Mouse (Mus musculus): Measurements from ENCODE around the gene Map3k6.
A peak's percentile ranks its signal among the peaks of the same experiment; 100 is the strongest.

Map3k6 gene

GRCm38 (mm10) chr4:133217641-133218040 is 23.0 kb upstream of the Map3k6 start:
- DNase-seq = peak; percentile 56

DNA sequence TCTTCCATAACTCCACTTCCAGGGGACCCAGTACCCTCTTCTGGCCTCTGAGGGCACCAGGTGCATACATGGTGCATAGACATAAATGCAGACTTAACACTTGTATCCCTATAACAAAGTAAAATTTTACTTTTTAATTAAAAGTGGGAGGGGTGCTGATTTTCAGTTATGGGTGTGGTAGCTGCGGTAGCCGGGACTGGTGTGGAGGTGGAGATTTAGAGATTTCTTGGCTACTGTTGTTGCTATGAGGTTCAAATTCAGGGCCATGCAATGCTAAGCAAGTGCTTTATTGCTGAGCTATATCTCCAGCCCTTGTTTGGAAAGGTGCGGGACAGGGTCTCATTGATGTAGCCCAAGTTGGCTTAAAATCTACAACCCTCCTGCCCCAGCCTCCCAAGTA is 21.9 kb upstream of the Map3k6 start:
- DNase-seq = no peak

- DNase-seq = no peak
These were observed 20.0 kb upstream of the Map3k6 start for GRCm38 (mm10) chr4:133220656-133221055.

DNA sequence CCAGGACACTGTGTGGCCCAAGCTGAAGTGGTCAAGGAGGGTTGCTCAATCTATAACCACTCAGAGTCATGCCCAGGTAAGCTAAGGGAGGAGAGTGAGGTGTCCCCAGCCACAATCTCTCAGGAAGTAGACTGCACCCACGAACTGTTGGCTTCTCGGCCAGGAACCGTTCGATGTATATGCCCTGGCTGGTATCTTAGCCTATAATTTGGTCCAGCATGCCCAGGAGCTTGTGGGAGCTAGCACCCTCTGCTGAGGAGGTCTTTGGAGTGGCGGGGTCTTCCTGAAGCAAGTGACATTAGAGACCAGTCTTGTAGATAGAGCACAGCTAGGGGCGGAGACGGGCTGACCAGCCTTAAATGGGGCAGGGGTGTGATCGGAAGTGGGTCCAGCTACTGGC is 18.9 kb upstream of the Map3k6 start:
- DNase-seq = no peak

DNA sequence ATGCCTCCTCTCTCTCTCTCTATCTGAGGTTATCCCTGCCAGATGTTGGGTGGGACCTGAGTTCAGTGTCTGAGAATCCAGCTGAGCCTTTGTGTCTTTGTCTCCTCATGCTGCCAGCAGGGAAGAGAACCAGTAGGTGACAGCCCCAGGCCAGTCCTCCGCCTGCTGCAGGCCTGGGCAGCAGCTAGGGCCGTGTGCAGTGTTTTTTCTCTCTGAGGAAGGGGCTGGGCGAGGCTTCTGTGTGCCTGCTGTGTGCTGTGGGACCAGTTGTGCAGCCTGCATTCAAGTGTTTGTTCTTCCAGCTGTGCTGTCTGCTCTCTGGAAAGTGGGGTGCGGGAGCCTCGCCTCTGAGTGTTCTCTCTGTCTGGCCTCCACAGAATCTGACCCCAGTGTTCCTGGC is 16.7 kb upstream of the Map3k6 start:
- DNase-seq = no peak

- DNase-seq = no peak
These were observed 14.5 kb upstream of the Map3k6 start for GRCm38 (mm10) chr4:133226073-133226472.

DNA sequence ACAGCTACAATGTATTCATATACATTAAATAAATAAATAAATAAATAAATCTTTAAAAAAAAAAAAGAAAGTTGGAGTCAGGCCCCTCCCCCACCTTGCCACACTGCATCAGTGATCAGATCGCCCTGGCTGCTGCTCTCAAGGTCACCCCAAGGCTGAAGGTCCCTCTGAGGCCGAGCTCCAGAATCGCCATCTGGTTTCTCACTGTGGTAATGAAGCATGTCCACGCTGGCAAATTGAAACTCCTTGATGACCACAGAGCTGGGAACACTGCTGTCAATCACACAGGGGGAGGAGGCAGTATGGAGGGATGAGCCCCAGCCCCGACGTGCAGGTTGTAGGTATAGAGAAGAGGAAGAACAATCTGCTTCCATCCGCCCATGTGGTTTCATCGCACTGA is 13.0 kb upstream of the Map3k6 start:
- no peak for DNase-seq

DNA sequence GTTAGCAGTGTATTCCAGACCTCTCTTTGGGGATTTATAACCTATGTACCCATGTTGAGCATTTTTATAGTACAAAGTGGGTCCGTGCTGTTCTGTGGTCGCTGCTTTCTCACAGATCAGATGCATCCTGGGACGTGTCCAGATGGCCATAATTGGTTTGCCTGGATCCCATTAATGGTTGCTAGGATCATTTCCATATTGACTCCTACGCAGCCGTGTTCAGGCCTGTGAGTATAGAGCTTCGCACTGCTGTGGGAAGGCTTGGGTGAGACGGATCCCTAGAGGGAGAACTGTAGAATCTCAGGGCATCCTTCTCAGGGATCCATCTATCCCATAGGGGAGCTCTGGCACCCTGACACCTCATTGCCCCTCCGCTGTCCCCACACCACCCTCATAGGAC is 11.0 kb upstream of the Map3k6 start:
- no peak for DNase-seq

- DNase-seq = no peak
These were observed 7.2 kb upstream of the Map3k6 start for GRCm38 (mm10) chr4:133233285-133233976.

GRCm38 (mm10) chr4:133234771-133235170 is 5.8 kb upstream of the Map3k6 start:
- no peak for DNase-seq

GRCm38 (mm10) chr4:133235415-133235814 is 5.2 kb upstream of the Map3k6 start:
- DNase-seq = no peak

DNA sequence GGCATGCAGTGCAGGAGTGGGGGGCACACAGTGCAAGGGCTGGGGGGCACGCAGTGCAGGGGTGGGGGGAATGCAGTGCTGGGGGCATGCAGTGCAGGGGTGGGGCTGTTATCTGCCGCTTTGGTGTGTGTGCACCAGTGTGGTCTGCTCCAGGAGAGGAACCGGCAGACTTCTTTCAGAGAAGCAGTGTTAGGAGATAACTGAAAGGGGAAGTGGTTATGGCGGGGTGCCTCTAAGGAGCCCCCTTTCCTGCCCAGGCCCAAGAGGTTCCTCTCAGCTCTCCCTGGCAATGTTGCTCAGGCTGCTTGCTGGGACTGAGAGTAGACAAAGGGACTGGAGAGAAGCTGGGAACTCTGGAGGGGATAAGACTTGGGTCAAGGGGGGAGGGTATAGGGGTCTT is 2.7 kb upstream of the Map3k6 start:
- no peak for DNase-seq

GRCm38 (mm10) chr4:133240934-133241908 is 603 bp downstream of the Map3k6 start:
- peak; percentile 80 for DNase-seq

DNA sequence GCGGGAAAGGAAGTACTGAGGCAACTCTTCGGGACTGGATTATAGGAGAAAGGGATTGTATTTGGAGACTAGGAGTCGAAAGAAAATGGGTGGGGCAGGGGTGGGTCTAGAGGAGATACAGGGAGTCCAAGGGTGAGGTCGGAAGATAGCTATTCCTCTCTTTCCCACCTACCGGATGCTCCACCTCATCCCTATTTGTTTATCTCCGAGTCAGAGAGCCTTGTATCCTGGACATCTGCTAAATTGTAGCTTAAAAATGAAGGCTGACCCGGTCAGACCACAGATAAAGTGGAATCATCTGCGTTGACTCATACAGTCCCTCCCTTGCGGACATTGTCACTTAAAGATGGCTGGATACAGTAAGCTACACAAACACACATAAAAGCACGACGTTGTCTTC is 1.3 kb downstream of the Map3k6 start:
- DNase-seq = no peak

GRCm38 (mm10) chr4:133242710-133243109 is 2.1 kb downstream of the Map3k6 start:
- DNase-seq = no peak

DNA sequence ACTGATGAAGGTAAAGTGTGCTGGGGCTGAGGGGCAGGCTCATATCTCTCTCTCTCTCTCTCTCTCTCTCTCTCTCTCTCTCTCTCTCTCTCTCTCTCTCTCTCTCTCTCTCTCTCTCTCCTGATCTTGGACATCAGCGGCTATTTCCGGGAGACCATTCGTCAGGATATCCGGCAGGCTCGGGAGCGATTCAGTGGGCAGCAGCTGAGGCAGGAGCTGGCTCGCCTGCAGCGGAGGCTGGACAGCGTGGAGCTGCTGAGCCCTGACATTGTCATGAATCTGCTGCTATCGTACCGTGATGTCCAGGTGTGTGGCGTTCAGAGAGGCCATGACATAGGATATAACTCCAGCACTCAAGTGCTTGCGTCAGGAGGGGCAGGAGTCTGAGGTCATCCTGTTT is 2.9 kb downstream of the Map3k6 start:
- DNase-seq = no peak

GRCm38 (mm10) chr4:133244289-133244688 is 3.7 kb downstream of the Map3k6 start:
- DNase-seq = no peak

DNA sequence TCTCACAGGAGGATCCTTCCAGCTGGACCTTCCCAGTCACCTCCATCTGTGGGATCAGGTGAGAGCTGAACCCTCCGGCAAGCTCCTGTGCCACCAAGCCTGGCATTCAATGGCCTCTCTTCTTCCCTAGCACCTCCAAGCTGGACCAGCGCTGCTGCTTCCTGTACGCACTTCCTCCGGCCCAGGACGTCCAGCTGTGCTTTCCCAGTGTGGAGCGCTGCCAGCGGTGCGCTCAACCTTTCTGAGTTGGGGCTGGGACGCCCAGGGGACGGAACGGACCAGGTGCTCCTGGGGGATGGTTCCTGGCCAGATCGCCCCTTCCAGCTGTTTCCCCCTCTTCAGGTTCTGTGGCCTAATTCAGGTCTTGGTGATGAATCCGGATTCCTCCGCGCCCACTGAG is 6.5 kb downstream of the Map3k6 start:
- DNase-seq = no peak

DNA sequence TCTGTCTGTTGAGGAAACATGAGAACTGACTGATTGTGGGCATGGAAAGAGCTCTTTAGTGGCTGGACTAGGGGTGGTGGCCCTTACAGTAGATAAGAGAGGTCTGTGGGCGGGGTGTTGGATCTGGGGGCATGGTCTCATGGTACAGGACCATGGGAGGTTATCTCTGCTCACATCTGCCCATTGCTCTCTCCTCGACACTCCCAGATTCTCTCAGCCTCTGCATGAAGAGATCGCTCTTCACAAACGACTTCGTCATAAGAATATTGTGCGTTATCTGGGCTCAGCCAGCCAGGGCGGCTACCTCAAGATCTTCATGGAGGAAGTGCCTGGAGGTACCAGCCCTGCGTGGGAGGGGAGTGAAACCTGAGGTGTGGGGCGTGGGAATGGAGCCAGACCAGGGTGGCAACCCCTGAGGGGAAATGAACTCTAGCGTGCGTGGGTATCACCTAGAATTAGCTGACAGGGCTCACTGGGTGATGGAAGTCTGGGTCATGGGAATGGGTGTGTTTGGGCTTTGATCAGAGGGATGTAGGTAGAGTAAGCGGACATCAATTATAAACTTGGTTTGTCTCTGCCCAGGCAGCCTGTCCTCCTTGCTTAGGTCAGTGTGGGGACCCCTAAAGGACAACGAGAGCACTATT is 7.3 kb downstream of the Map3k6 start:
- no peak for DNase-seq

DNA sequence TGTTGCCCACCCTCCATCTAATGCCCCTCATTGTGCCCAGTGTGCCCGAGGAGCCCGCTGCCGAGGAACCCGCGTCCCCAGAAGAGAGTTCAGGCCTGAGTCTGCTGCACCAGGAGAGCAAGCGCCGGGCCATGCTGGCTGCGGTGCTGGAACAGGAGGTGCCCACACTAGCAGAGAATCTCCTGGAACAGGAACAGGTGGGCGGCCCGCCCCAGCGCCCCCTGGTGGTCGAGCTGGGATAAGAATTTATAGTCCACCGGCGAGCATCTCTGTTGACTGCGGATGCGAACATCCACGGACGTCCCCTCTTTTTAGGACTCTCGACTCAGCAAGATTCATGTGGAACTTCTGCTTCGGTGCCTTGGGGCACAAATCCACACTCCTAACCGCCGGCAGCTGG is 10.0 kb downstream of the Map3k6 start:
- peak; percentile 87 for DNase-seq

DNA sequence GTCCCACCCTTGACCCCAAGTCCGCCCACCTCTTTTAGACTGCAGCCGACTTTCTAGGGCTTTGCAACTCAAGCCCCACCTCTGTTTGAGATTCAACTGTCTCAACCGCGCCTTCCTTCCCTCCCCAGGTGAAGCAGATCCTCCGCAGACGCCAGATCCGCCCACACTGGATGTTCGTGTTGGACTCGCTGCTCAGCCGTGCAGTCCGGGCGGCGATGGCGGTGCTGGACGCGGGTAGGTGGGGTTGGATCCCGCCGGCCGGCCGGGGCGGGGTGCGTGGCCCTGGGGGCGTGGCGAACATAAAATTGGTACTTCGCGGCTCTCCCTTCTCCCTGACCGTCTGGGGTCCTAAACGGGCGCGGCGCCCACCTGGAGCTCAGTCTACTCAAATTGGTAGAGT is 10.6 kb downstream of the Map3k6 start:
- DNase-seq = peak; percentile 27

DNA sequence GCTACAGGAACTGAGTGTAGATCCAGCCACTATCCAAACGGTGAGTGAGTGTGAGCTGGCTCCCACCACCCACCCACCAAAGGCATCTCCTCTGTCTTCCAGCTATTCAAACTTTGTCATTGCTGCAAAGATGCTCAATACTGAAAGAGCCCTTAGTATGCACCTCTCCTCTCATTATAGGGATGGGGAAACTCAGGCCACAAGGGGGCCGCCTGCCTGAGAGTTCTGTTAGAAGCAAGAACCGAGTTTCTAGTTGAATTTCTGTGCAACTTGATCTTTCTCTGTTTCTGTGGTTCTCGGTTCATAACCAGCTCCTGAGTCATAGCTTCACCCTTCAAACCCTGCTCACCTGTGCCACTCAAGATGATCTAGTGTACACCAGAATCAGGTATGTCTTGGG is 11.5 kb downstream of the Map3k6 start:
- no peak for DNase-seq

DNA sequence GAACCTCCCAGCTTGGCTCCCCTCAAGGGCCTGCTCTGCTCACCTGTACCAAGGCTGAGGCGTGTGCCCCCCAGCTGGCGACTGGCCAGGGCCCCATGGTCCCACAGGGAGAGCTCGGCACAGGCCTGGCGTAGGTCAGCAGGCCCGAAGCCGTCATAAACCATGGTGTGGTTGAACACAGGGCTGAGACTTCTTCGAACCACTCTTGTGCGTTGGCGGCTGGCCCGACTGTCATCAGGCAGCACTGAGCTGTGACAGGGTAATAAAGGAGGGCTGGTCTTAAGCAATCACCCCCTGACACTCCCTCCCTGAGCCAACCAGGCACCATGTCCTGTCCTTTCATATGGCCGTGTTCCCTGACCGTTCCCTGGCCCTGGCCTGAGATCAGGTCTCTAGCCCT is 12.8 kb downstream of the Map3k6 start:
- DNase-seq = no peak

DNA sequence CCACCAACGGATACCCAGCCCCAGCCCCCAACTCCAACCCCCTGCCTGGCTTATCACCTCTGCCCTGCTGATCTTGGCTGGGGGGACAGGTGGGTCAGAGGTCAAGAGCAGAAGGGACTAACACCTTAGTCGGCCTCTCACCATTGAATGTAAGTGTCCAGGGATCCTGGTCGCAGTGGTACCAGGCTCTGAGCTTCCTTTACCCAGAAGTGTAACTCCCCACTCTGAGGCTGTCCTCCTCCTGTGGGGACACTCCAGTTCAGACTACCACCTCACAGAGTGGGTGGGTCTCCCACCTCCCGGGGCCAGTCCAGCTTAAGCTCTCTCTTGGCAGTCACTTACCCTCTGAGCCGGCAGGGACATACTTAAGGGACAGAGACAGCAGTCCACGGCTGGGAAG is 14.8 kb downstream of the Map3k6 start:
- no peak for DNase-seq
